ENCODE assay signal across 9 mouse cellular contexts in genomic region chr3:75219211-75219610, GRCm38 (mm10). TPM values are rescaled to one million over a fixed set of nuclear protein-coding genes. Genes with fewer than 3 reads are reported as not detected.
DNase-seq lines count a peak whose midpoint lies in the region; ATAC-seq and TF ChIP-seq lines count a peak whose summit lies in the region.
"Had no signal": no experiment of that assay in that cellular context is flagged by ENCODE, and none has a peak within 500 bp of the region (broad histone marks: within the 10 kb centered on the region; RNA-seq: fewer than 3 reads in every experiment).

No protein-coding gene starts in this region.

- 5% methylated on average over 1 of the region's 1 CpGs for WGBS in heart, embryonic 12.5 days

- peak; percentile 20 for DNase-seq in heart, adult 8-10 months (ENCODE audit: low spot score)
- DNase-seq in cerebellum, postnatal 10 days = peak; percentile 70 to 73
- peak; percentile 37 to 59 for DNase-seq in frontal cortex, postnatal 14 days (ENCODE audit: low spot score in 2 of 2)
- peak; percentile 56 to 58 for DNase-seq in left cerebral cortex, adult 18-20 months (ENCODE audit: low spot score in 2 of 2)
- peak; percentile 14 for DNase-seq in naive thymus-derived CD4-positive, alpha-beta T cell, adult 2 months (ENCODE audit: low read depth)
- peak; percentile 60 for DNase-seq in thymus, postnatal 4 days

- no peak overlapping the region for H3K4me3 ChIP-seq in heart, embryonic 12.5 days
- H3K4me3 ChIP-seq in ES-Bruce4 (ENCODE audit: low read depth, low read length) = no peak overlapping the region
- H3K4me3 ChIP-seq: limb, embryonic 15.5 days had no signal

- peak; percentile 64 for TF ChIP-seq CTCF in ES-Bruce4 (IDR thresholded peaks at IDR 0.05; ENCODE audit: low read depth, low read length)

- no peaks in the 10 kb centered on the region for H3K9me3 ChIP-seq in heart, embryonic 12.5 days (replicated peaks)
- no peaks in the 10 kb centered on the region for H3K9me3 ChIP-seq in ES-Bruce4 (replicated peaks; ENCODE audit: control insufficient read depth, insufficient read depth, low read length, poor library complexity, severe bottlenecking)
- H3K9me3 ChIP-seq: limb, embryonic 15.5 days had no signal

- no peak overlapping the region for H3K27ac ChIP-seq in heart, embryonic 12.5 days (ENCODE audit: poor library complexity, severe bottlenecking)
- no peak overlapping the region for H3K27ac ChIP-seq in ES-Bruce4 (ENCODE audit: insufficient read depth, low read length)
- H3K27ac ChIP-seq: limb, embryonic 15.5 days had no signal

- TF ChIP-seq POLR2A in ES-Bruce4 (IDR thresholded peaks at IDR 0.05; ENCODE audit: insufficient read depth, low read length) = no peak

- no peaks in the 10 kb centered on the region for H3K27me3 ChIP-seq in heart, embryonic 12.5 days (replicated peaks)
- no peaks in the 10 kb centered on the region for H3K27me3 ChIP-seq in ES-Bruce4 (ENCODE audit: control insufficient read depth, insufficient read depth, low read length, poor library complexity, severe bottlenecking)
- H3K27me3 ChIP-seq: limb, embryonic 15.5 days had no signal

- H3K36me3 ChIP-seq in heart, embryonic 12.5 days = no peaks in the 10 kb centered on the region
- H3K36me3 ChIP-seq in ES-Bruce4 (ENCODE audit: control insufficient read depth, insufficient read depth, low read length, poor library complexity, severe bottlenecking) = no peaks in the 10 kb centered on the region
- H3K36me3 ChIP-seq: limb, embryonic 15.5 days had no signal

- no peak overlapping the region for H3K9ac ChIP-seq in heart, embryonic 12.5 days
- no peak overlapping the region for H3K9ac ChIP-seq in ES-Bruce4 (ENCODE audit: low read depth, poor library complexity, severe bottlenecking)
- H3K9ac ChIP-seq: limb, embryonic 15.5 days had no signal

- no peaks in the 10 kb centered on the region for H3K4me1 ChIP-seq in heart, embryonic 12.5 days (replicated peaks)
- no peaks in the 10 kb centered on the region for H3K4me1 ChIP-seq in ES-Bruce4 (ENCODE audit: control insufficient read depth, insufficient read depth, low read length)
- H3K4me1 ChIP-seq: limb, embryonic 15.5 days had no signal

- no peak for ATAC-seq in heart, embryonic 12.5 days (ENCODE audit: insufficient number of reproducible peaks, low FRiP score)

- TF ChIP-seq EP300 in ES-Bruce4 (IDR thresholded peaks at IDR 0.05; ENCODE audit: insufficient read depth, low read depth, low read length) = no peak

- no peak overlapping the region for H3K4me2 ChIP-seq in heart, embryonic 12.5 days
- H3K4me2 ChIP-seq: limb, embryonic 15.5 days had no signal

RNA-seq across cellular contexts. Expression of gene Serpini2, which starts 50.7 kb away (rescaled TPM):
- not detected for total RNA-seq in heart, adult 8-10 months (2022)
- polyA plus RNA-seq in heart, embryonic 12.5 days (2016; fragmentation: Nextera tagmentation; extraction: Ambion mirVana) = not detected in 2 replicates
- not detected in 2 replicates for polyA plus RNA-seq in ES-Bruce4 (2011; ENCODE audit: insufficient read depth, insufficient read length, low read depth, missing spikeins)
- total RNA-seq in left cerebral cortex, adult 18-20 months (2021) = not detected
- polyA plus RNA-seq: limb, embryonic 15.5 days had no signal

RNA-seq across cellular contexts. Expression of gene Zbbx, which starts 54.4 kb away (rescaled TPM):
- not detected for total RNA-seq in heart, adult 8-10 months (2022)
- polyA plus RNA-seq in heart, embryonic 12.5 days (2016; fragmentation: Nextera tagmentation; extraction: Ambion mirVana) = not detected in 2 replicates
- polyA plus RNA-seq in ES-Bruce4 (2011; ENCODE audit: insufficient read depth, insufficient read length, low read depth, missing spikeins) = not detected in 2 replicates
- total RNA-seq in left cerebral cortex, adult 18-20 months (2021) = 1 to 10 TPM; 2.1 to 3.6 TPM
- polyA plus RNA-seq: limb, embryonic 15.5 days had no signal

Comparison
In these comparisons a context has a peak if more than half of its experiments do, and no peak if none do; other contexts are left out.
1. DNase-seq: peak in every context shown above with its lines; median percentile 72 in cerebellum, postnatal 10 days; 60 in thymus, postnatal 4 days; 57 in left cerebral cortex, adult 18-20 months; 48 in frontal cortex, postnatal 14 days; 20 in heart, adult 8-10 months; 14 in naive thymus-derived CD4-positive, alpha-beta T cell, adult 2 months.